24 mouse cellular contexts compared by ENCODE assay signal in the genomic region with DNA sequence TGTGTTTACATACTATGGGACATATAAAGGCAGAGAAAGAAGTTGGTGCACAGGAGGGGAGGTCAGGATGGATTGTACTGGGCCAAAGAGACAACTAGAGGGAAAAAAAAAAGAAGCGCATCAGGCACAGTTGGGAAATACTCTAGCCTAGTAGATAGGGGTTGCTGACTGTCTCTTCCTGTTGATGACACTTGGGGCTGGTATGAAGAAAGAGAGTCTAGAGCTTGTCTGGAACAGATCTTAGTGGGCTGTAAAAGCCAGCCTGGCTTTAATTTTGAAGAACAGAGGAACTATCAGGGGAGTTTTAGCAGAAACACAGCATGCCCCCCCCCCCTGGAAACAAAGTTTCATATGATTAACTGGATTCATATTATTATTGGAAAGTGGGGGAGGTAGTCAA. TPM values are rescaled to one million over a fixed set of nuclear protein-coding genes. Genes with fewer than 3 reads are reported as not detected.
A peak's percentile ranks its signal among the peaks of the same experiment; 100 is the strongest.
DNase-seq lines count a peak whose midpoint lies in the region; ATAC-seq and TF ChIP-seq lines count a peak whose summit lies in the region.
"Had no signal": no experiment of that assay in that cellular context is flagged by ENCODE, and none has a peak within 500 bp of the region (broad histone marks: within the 10 kb centered on the region; RNA-seq: fewer than 3 reads in every experiment).

No protein-coding gene starts in this region.

- no peak for TF ChIP-seq CTCF in bone marrow, adult 2 months (IDR thresholded peaks at IDR 0.05; ENCODE audit: control insufficient read depth, insufficient read depth, low read length)

- no peak overlapping the region for H3K4me2 ChIP-seq in forebrain, embryonic 12.5 days
- H3K4me2 ChIP-seq: embryonic facial prominence, embryonic 12.5 days; forebrain, embryonic 13.5 days; heart, embryonic 12.5 days; hindbrain, embryonic 13.5 days; midbrain, embryonic 12.5 days; neural tube, embryonic 12.5 days had no signal

- no peak overlapping the region for H3K4me3 ChIP-seq in bone marrow, adult 2 months (replicated peaks; ENCODE audit: control insufficient read depth, low read depth, low read length)
- no peak overlapping the region for H3K4me3 ChIP-seq in forebrain, embryonic 12.5 days (replicated peaks)
- H3K4me3 ChIP-seq: embryonic facial prominence, embryonic 12.5 days; forebrain, embryonic 13.5 days; heart, embryonic 12.5 days; hindbrain, embryonic 13.5 days; limb, embryonic 10.5 days; midbrain, embryonic 12.5 days; neural tube, embryonic 12.5 days had no signal

- peak overlapping the region; percentile 84; the same call in 1 of the 2 replicates for H3K27ac ChIP-seq in bone marrow, adult 2 months (ENCODE audit: control insufficient read depth, insufficient read depth, low read depth, low read length, poor library complexity)
- no peak overlapping the region for H3K27ac ChIP-seq in forebrain, embryonic 12.5 days
- H3K27ac ChIP-seq: embryonic facial prominence, embryonic 12.5 days; forebrain, embryonic 13.5 days; hindbrain, embryonic 13.5 days; kidney, postnatal 0 days; limb, embryonic 10.5 days; macrophage; midbrain, embryonic 12.5 days; neural tube, embryonic 12.5 days had no signal

- H3K4me1 ChIP-seq in bone marrow, adult 2 months (ENCODE audit: control insufficient read depth, insufficient read depth, low read length), result peaks cover 6% of the 10 kb centered on the region
- no peaks in the 10 kb centered on the region for H3K4me1 ChIP-seq in forebrain, embryonic 12.5 days
- H3K4me1 ChIP-seq: forebrain, embryonic 13.5 days; hindbrain, embryonic 13.5 days; midbrain, embryonic 12.5 days; neural tube, embryonic 12.5 days had no signal

- H3K36me3 ChIP-seq in forebrain, embryonic 12.5 days (replicated peaks), result no peaks in the 10 kb centered on the region
- H3K36me3 ChIP-seq: embryonic facial prominence, embryonic 12.5 days; heart, embryonic 12.5 days; hindbrain, embryonic 13.5 days; limb, embryonic 10.5 days; midbrain, embryonic 12.5 days; neural tube, embryonic 12.5 days had no signal

- H3K27me3 ChIP-seq in forebrain, embryonic 12.5 days, result no peaks in the 10 kb centered on the region
- H3K27me3 ChIP-seq: embryonic facial prominence, embryonic 12.5 days; forebrain, embryonic 13.5 days; heart, embryonic 12.5 days; hindbrain, embryonic 13.5 days; midbrain, embryonic 12.5 days; neural tube, embryonic 12.5 days had no signal

- no peak overlapping the region for H3K9ac ChIP-seq in forebrain, embryonic 12.5 days
- H3K9ac ChIP-seq: embryonic facial prominence, embryonic 12.5 days; forebrain, embryonic 13.5 days; heart, embryonic 12.5 days; hindbrain, embryonic 13.5 days; midbrain, embryonic 12.5 days; neural tube, embryonic 12.5 days had no signal

- WGBS in bone marrow, adult 2 months, result 44% methylated on average over 1 of the region's 1 CpGs
- WGBS in forebrain, embryonic 12.5 days, result 100% methylated on average over 1 of the region's 1 CpGs

- peak; percentile 77 for ATAC-seq in megakaryocyte, adult 5-6 weeks (ENCODE audit: poor library complexity, severe bottlenecking)
- no peak for ATAC-seq in forebrain, embryonic 12.5 days (ENCODE audit: low FRiP score)
- ATAC-seq: forebrain, embryonic 13.5 days had no signal

- peak; percentile 27 for DNase-seq in layer of hippocampus, adult 9-11 months
- DNase-seq in layer of hippocampus, adult 18-20 months (ENCODE audit: low spot score in 2 of 2), result no peak
- DNase-seq in 416B (ENCODE audit: low read depth), result peak; percentile 44
- no peak for DNase-seq in embryo, embryonic 10 days (ENCODE audit: low spot score)
- no peak for DNase-seq in embryo, embryonic 10.5 days (ENCODE audit: low spot score)
- DNase-seq: adrenal gland, postnatal 10 days; cerebellum, adult 9-10 months; kidney, adult 2 months; liver; retina, postnatal 1 day; thymus, postnatal 25 days had no signal

- TF ChIP-seq POLR2A in bone marrow, adult 2 months (IDR thresholded peaks at IDR 0.05; ENCODE audit: borderline replicate concordance, control insufficient read depth, low read depth, low read length), result no peak

- no peaks in the 10 kb centered on the region for H3K9me3 ChIP-seq in forebrain, embryonic 12.5 days
- H3K9me3 ChIP-seq: embryonic facial prominence, embryonic 12.5 days; forebrain, embryonic 13.5 days; heart, embryonic 12.5 days; hindbrain, embryonic 13.5 days; limb, embryonic 10.5 days; midbrain, embryonic 12.5 days; neural tube, embryonic 12.5 days had no signal

RNA-seq across cellular contexts. Expression of a gene that starts 1.3 kb away (rescaled TPM):
- total RNA-seq in layer of hippocampus, adult 18-20 months (2021), result under 1 TPM; 0.36 to 0.52 TPM
- 2.6 and 7.8 TPM in 2 replicates for polyA plus RNA-seq in bone marrow, adult 2 months (2011; ENCODE audit: insufficient read depth, insufficient read length, low replicate concordance, missing spikeins)
- total RNA-seq in megakaryocyte, adult 5-6 weeks (2015), result 3.5 and 3.7 TPM in 2 replicates
- 9.7 and 12.6 TPM in 2 replicates for total RNA-seq in megakaryocyte, adult 5-6 weeks (2017)
- polyA plus RNA-seq in forebrain, embryonic 12.5 days (2016; fragmentation: Nextera tagmentation; extraction: Ambion mirVana), result 0.05 TPM in 1 of 2 replicates, not detected in the other
- polyA plus RNA-seq: hindbrain, embryonic 13.5 days; kidney, postnatal 0 days; midbrain, embryonic 12.5 days; stomach, embryonic 14.5 days had no signal

Comparison
In these comparisons a context has a peak if more than half of its experiments do, and no peak if none do; other contexts are left out.
1. DNase-seq: peak in layer of hippocampus, adult 9-11 months (single experiment) and 416B (single experiment); none in layer of hippocampus, adult 18-20 months (0 of 2), embryo, embryonic 10 days (single experiment) and embryo, embryonic 10.5 days (single experiment).